Mouse (Mus musculus) spleen, adult 12 weeks (tissue): Measurements from ENCODE around the gene Fam83f.
A peak's percentile ranks its signal among the peaks of the same experiment; 100 is the strongest.

ENCODE experiments used
- DNase-seq: peaks from one replicate; pipeline ENCODE4 v3.0.0; 2022; ENCODE audit warnings: low spot score

The Fam83f gene

DNA sequence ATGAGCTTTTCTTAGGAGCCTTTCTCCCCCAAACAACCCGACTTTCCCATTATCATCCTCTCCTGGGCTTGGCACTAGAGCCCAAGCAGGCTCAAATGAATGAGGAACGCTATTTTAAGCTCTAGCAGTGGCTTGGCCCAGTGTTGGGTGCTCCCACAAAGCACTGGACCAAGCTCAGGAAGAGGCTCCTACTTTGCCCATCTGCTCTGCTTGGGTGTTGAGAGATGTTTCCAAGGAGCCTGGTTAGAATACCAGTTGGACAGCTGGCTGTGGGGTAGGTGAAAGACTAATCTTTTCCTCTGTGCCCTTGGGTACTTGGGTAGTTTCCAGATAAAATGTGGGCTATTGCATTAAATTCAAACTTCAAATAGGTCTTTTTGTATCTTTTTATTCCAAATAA, 1.2 kb downstream of the Fam83f start:
- DNase-seq = no peak

DNA sequence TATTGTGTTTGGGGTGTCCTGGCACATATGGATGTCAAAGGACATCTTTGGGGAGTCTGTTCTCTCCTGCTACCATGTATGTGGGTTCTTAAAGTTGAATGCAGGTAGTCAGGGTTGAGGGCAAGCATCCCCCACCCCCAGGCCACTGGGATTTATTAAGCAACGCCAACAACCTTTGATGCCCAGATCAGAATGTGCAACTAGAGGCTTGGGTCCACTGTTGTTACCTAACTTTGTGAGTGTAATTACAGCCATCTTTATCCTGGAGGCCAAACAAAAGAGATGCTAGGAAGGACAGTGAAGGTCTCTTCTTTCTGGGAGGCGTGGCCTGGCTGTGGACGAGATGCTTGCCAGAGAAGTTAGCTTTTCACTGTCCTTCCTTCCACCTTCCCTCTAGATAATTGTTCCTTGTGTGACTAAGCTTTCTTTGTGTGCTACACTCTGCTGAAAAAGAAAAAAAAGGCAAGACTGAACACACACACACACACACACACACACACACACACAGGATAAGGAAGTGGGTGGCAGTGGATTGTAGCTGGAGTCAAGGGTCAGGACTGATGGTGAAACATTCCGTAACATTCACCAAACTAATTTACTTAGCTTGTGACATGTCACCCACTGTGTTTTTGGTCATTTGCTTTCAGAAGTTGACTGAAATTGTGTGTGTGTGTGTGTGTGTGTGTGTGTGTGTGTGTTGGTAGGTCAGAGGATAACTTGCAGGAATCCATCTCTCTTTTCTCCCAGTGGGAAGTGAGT, 1.9 kb downstream of the Fam83f start:
- DNase-seq = no peak

DNA sequence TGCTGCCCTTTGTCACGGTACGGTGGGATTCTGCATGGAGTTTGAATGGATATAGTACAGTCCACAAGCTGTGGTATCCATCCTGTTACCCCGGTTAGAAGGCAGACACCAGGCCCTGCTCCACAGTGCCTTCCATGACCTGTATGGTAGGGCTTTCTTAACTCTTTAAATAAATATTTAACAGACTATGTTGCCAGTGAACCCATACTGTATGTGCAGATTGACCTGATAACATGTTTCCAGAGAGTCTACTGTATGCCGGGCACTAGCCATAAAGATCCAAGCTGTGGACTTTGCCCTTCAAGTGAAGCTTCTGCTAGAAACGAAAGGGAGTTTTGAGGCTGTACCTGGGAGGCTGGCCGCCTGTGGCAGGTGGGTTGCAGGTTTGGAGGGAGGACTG, 3.1 kb downstream of the Fam83f start:
- no peak for DNase-seq

GRCm38 (mm10) chr15:80679515-80680215, 8.0 kb downstream of the Fam83f start:
- no peak for DNase-seq

DNA sequence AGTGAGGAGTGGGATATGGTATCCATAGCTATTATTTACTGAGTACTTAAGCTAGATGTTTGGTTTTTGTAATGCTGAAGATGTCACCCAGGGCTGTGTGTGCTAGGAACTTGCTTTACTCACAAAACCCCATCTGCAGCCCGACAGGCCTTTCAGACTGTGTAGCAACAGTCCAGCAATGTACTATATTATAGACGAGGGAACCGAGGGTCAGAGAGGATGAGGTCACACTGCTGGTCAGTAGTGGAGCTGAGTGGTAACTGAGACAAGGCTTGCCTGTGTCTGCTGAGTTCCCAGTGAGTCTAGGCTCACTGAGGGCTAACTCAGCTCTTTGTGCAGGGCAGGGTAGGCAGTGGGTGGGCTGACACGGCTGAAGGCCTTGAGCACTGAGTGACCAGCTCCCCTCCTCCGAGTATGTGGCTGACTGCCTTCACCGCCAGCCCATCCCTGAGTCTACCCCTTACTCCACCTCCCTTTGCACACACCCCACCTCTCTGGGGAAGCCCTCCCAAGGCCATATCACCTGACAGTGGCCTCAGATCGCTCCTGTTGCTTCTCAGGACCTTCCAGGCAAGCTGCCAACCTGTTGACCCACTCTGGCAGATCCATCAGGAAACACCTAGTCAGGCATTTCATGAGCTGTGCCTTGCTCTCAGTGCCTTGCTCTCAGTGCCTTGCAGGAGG, 8.8 kb downstream of the Fam83f start:
- DNase-seq = no peak

DNA sequence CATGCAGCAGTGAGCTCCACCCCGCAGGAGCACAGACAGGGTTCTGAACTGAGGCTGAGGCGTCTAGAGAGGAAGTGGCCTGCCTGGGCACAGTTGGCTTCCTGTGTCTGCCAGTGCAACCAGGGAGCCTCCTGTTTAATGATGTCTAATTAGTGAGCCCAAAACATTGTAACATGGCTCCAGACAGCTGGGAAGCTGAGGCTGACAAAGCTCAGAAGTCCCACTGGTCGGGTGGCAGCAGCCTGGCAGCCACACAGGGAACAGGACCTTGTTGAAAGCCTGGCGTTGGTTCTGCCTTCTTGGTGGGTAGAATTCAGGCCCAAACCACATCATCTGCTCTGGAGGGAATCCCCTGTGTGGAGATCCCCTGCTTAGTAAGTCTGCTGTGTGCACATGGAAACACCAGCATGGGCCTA, 9.8 kb downstream of the Fam83f start:
- DNase-seq = peak; percentile 36

DNA sequence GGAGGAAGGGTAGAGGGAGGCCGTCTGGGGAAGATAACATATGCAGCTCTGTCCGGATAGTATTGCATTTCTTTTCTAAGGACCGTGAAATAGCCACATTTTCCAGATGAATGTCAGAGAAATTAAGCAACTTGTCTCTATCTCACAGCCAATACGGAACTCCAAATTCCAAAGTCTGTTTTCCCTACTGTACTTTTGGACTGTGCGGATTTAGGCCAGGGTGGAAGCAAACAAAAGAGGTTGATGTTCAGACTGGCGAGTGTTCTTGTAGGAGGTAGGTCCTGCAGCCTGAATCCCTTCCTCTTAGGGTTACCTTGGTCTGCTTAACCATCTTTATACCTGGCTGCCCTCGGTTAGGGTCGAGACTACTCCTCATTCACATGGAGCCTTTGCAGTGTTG, 10.7 kb downstream of the Fam83f start:
- DNase-seq = no peak

GRCm38 (mm10) chr15:80683151-80683550, 11.5 kb downstream of the Fam83f start:
- no peak for DNase-seq

GRCm38 (mm10) chr15:80683990-80684389, 12.3 kb downstream of the Fam83f start:
- DNase-seq = no peak

GRCm38 (mm10) chr15:80684786-80685602, 13.3 kb downstream of the Fam83f start:
- no peak for DNase-seq

DNA sequence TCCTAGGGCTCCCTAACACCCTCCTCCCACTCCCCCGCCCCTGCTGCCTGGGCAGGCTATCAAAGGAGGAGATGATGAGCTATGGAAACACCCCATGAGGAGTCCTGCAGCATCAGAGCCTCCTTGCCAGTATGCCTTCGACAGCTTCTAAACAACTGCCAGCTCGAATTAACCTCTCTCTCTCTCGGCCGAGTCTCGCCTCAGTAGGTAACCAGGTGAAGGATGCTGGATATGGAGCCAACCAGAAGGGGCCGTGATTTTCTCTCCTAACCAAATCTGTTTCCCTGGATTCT, 13.9 kb downstream of the Fam83f start:
- DNase-seq = no peak

DNA sequence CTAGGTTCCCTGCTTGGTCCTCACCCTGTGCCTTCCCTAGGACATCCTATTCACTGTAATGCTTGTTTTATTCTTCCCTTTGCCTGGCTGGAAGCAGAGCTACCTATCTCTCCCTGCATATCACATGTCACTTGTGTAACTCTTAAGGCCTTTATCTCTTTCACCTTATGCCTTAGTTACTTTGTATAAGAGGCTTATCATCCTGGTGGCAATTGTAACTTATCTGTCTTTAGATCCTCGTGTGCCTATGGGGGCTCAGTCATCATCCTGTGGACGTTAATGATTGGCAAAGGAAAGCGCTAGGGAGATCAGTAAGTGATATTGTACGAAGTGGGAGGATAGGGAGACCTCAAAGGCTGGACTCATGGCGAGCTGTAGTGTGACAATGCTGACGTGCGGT, 16.9 kb downstream of the Fam83f start:
- no peak for DNase-seq

- DNase-seq = no peak
Measured at GRCm38 (mm10) chr15:80693492-80693891, 21.8 kb downstream of the Fam83f start.

DNA sequence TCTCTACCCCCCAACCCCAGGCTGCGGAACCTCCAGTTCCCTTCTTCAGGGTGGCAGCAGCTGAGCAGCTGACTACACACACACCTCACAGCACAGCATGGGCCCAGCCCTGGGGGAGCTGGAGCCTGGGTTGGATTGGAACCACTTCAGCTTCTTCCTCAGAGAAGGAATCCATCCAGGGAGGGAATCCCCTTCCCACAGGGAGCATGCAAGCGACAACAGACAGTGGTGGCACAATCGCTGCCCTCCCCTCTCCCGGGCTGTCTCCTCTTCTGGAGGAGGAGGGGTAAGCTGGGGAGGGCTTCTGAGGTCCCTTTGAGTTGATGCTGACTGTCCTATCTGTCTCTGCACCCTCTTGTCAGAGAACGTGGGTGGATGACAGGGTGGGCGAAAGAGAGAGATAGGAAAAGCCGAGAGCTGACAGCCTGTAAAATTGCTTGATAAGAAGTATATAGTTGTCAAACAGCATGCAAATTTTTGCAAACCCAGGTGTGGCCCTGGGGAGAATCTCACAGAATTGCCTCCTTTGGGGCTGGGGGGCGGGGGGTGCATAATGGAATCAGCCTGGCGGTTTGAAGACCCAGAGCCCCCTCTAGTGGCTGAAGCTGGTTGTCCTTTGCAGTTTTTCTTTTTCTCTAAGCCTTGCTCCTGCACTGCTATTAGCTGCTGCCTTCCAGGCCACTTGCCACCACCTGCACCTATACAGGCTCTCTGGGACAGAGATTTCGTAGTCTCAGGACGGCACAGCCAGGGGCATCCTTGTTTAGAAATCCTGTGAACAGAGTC, 22.7 kb downstream of the Fam83f start:
- peak; percentile 42 for DNase-seq

DNA sequence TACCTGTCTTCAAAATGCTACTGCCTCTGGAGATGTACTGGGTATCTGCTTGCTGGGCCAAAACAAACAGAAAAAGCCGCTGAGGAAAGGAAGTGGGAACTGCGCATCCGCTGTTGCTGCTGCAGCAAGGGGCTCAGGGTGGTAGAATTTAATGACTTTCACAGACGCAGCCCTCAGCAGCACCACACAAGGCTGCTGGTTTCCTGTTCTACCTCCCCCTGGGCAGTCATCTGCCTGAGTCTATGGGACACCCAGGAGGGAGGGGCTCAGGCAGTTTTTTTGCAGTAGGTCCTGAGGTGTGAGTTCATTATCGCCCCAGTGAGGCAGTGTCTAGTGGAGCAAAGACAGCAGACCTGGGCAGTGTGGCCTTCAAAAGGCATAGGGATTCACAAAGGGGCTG, 25.9 kb downstream of the Fam83f start:
- peak; percentile 13 for DNase-seq

DNA sequence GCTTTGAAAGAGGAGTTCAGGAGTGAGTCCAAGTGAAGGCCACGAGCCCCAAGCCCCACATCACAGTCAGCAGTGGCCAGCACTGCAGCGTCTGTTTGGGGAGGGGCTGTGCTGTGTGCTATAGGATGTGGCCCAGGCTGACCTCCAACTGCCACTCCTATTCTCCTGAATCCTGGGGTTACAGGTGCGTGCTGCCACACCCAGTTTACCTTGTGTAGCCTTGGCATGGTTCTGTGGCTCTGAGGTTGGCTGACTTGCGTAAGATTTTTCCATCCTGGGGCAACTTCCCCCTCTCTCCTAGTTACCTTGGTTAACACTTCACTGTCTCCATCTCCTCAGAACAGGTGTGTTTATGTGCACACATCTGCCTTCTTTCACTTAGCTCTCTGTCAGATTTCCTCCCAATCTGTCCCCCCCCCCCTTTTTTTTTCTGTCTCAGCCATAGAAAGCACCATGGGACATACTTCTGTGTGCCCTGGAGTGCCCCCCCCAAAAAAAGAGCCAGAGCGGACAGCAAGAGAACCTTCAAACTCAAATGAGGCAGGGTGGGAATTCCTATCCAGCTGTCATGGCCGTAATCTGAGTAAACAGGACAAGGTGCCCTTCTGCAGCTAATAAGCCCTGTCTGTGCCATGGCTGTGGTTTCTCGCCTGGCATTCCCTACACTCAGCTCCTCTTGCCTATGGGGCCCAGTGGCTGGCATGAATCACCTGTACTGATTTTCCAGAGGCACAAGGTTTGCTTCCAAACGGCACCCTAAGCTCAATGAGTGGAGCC, 30.0 kb downstream of the Fam83f start:
- DNase-seq = no peak

DNA sequence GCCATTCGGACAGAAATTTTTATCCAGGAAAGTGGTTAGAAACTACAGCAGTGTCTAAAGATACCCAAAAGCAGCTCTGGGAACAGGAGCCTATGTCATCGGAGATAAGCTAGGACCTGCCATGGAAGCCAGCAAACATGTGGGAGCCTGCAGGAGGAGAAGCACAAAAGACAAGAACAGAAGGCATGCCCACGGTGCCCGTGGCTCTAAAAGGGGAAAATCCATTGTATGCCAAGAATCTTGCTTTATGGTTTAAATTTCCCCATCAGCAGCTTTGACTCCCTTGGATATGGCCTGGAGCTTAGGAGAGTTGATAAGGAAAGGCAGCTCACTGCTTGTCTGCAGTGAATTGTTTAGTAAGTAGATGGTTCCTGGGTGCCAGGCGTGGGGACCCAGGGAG, 31.3 kb downstream of the Fam83f start:
- no peak for DNase-seq

DNA sequence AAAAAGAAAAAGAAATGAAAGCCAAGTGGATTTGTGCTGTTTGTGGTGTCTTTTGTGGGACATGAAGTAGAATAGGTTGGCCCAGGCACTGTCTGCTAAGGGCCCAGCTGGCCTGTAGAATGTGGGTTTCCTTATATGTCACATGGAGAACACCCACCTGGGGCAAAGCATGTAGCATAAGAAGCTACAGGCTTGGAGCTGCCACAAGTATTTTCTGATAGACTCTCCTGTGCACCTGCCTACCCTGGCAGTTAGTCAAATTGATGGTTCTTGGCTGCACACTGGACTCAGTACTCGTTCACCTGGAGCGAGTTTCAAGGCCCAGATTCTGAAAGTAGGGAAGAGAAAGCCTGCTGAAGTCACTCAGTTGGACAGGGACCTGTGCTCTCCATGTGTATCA, 31.8 kb downstream of the Fam83f start:
- no peak for DNase-seq

DNA sequence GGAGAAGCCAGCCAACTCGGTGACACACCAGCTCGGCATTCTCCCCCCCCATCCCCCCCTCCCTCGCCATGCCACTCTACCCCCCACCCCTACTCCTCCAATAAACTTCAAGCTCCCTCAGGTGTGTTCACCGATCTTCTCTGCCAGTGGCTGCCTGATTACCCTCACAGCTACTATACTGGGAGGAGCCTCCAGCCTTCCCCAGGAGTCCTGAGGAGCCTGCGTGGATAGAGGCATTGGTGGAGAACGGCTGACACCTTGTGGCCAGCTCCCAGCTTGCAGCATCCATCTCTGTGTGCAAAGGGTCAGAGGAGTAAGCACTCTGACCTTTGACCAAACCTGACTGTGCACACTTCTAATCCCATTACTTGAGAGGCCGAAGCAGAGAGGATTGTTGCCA, 32.6 kb downstream of the Fam83f start:
- DNase-seq = peak; percentile 66

GRCm38 (mm10) chr15:80705828-80706549, 34.3 kb downstream of the Fam83f start:
- peak; percentile 75 for DNase-seq
